Mouse (Mus musculus): ENCODE measurements around the gene Nup210l. TPM values are rescaled to one million over a fixed set of nuclear protein-coding genes. Genes with fewer than 3 reads are reported as not detected.
"Not testable (repeated sequence)": the region's sequence is repeated elsewhere in the genome, so short reads cannot be mapped to it uniquely, and the experiment has no call there.

The Nup210l gene
- polyA plus RNA-seq, 1 experiment from 2014 or later: 0.46 TPM

GRCm38 (mm10) chr3:90241669-90242358 is 137.9 kb downstream of the Nup210l start:
- Histone ChIP-seq H3K4me2 (replicated peaks) (no peak overlapping the region), H3K36me3 (no peaks in the 10 kb centered on the region), H3K4me3 (no peak overlapping the region), H3K4me1 (peaks cover 14% of the 10 kb centered on the region), H3K9ac (no peak overlapping the region), H3K27ac (no peak overlapping the region), H3K27me3 (replicated peaks) (no peaks in the 10 kb centered on the region), H3K9me3 (no peaks in the 10 kb centered on the region)
- WGBS: 89% methylated on average over 10 of the region's 10 CpGs
- ATAC-seq (ENCODE audit: low FRiP score, low read depth): no peak

GRCm38 (mm10) chr3:90242984-90243775 is 139.2 kb downstream of the Nup210l start, which contains the start of gene Creb3l4:
Creb3l4 (minus strand) TSS chr3:90243512.
- no peak within 1 kb of the TSS for H3K27ac ChIP-seq
- H3K4me1 ChIP-seq: peaks cover 14% of the 10 kb centered on the region
- ATAC-seq (ENCODE audit: low FRiP score, low read depth): peak; percentile 69
- H3K4me2 ChIP-seq (replicated peaks): peak within 1 kb of the TSS; percentile 72
- peak within 1 kb of the TSS; percentile 32 for H3K4me3 ChIP-seq
- 3% methylated on average over 19 of the region's 19 CpGs for WGBS
- H3K9me3 ChIP-seq: no peaks in the 10 kb centered on the region
- H3K9ac ChIP-seq: peak within 1 kb of the TSS; percentile 44
- no peaks in the 10 kb centered on the region for H3K36me3 ChIP-seq
- H3K27me3 ChIP-seq (replicated peaks): no peaks in the 10 kb centered on the region

GRCm38 (mm10) chr3:90245406-90245805 is 141.5 kb downstream of the Nup210l start:
- no peaks in the 10 kb centered on the region for H3K9me3 ChIP-seq
- H3K9ac ChIP-seq: no peak overlapping the region
- WGBS: 74% methylated on average over 2 of the region's 2 CpGs
- H3K4me2 ChIP-seq (replicated peaks): no peak overlapping the region
- H3K4me3 ChIP-seq: no peak overlapping the region
- no peak for ATAC-seq (ENCODE audit: low FRiP score, low read depth)
- no peak overlapping the region for H3K27ac ChIP-seq
- no peaks in the 10 kb centered on the region for H3K27me3 ChIP-seq (replicated peaks)
- peaks cover 23% of the 10 kb centered on the region for H3K4me1 ChIP-seq
- peaks cover under 1% of the 10 kb centered on the region; the same call in 1 of the 2 replicates for H3K36me3 ChIP-seq

- Histone ChIP-seq H3K4me3 (peak overlapping the region; percentile 64), H3K36me3 (peaks cover 13% of the 10 kb centered on the region), H3K27ac (peak overlapping the region; percentile 59), H3K4me2 (replicated peaks) (peak overlapping the region; percentile 76), H3K27me3 (replicated peaks) (no peaks in the 10 kb centered on the region), H3K9ac (peak overlapping the region; percentile 47), H3K9me3 (no peaks in the 10 kb centered on the region), H3K4me1 (peaks cover 22% of the 10 kb centered on the region)
- ATAC-seq (ENCODE audit: low FRiP score, low read depth): peak; percentile 21
- under 1% methylated on average over 3 of the region's 3 CpGs for WGBS
Measured at GRCm38 (mm10) chr3:90247630-90247959, 143.7 kb downstream of the Nup210l start.

- Histone ChIP-seq H3K9me3 (no peaks in the 10 kb centered on the region), H3K4me2 (replicated peaks) (peak within 1 kb of the TSS; percentile 76), H3K4me1 (peaks cover 17% of the 10 kb centered on the region), H3K9ac (peak within 1 kb of the TSS; percentile 72), H3K27me3 (replicated peaks) (no peaks in the 10 kb centered on the region), H3K27ac (peak within 1 kb of the TSS; percentile 59), H3K36me3 (peaks cover 13% of the 10 kb centered on the region), H3K4me3 (peak within 1 kb of the TSS; percentile 64)
- WGBS: under 1% methylated on average over 44 of the region's 44 CpGs
- ATAC-seq (ENCODE audit: low FRiP score, low read depth): peak; percentile 94
Measured at GRCm38 (mm10) chr3:90247960-90248745, 144.2 kb downstream of the Nup210l start, which contains the start of gene Slc39a1. Slc39a1 (plus strand) TSS chr3:90248172.

GRCm38 (mm10) chr3:90248746-90249100 is 144.8 kb downstream of the Nup210l start:
- H3K9me3 ChIP-seq: no peaks in the 10 kb centered on the region
- H3K9ac ChIP-seq: peak overlapping the region; percentile 72
- H3K27ac ChIP-seq: no peak overlapping the region
- H3K36me3 ChIP-seq: peaks cover 13% of the 10 kb centered on the region
- no peak for ATAC-seq (ENCODE audit: low FRiP score, low read depth)
- H3K4me2 ChIP-seq (replicated peaks): peak overlapping the region; percentile 76
- peak overlapping the region; percentile 64 for H3K4me3 ChIP-seq
- H3K27me3 ChIP-seq (replicated peaks): no peaks in the 10 kb centered on the region
- H3K4me1 ChIP-seq: peaks cover 11% of the 10 kb centered on the region
- WGBS: 10% methylated on average over 10 of the region's 10 CpGs

GRCm38 (mm10) chr3:90250791-90251190 is 146.9 kb downstream of the Nup210l start:
- ATAC-seq (ENCODE audit: low FRiP score, low read depth): no peak
- Histone ChIP-seq H3K4me2 (replicated peaks) (no peak overlapping the region), H3K27ac (no peak overlapping the region), H3K4me1 (peaks cover 18% of the 10 kb centered on the region), H3K9me3 (no peaks in the 10 kb centered on the region), H3K4me3 (no peak overlapping the region), H3K36me3 (peaks cover 13% of the 10 kb centered on the region), H3K27me3 (replicated peaks) (no peaks in the 10 kb centered on the region), H3K9ac (no peak overlapping the region)
- 88% methylated on average over 6 of the region's 6 CpGs for WGBS

- not testable (repeated sequence) for H3K9me3 ChIP-seq; H3K4me3 ChIP-seq; H3K4me2 ChIP-seq (replicated peaks); H3K9ac ChIP-seq; H3K27me3 ChIP-seq (replicated peaks); H3K27ac ChIP-seq; ATAC-seq (ENCODE audit: low FRiP score, low read depth)
- Histone ChIP-seq H3K36me3 (peaks cover 13% of the 10 kb centered on the region), H3K4me1 (peaks cover 23% of the 10 kb centered on the region)
- WGBS: 98% methylated on average over 10 of the region's 12 CpGs
Measured at GRCm38 (mm10) chr3:90251731-90252226, 147.8 kb downstream of the Nup210l start.

- not testable (repeated sequence) for H3K27me3 ChIP-seq (replicated peaks); ATAC-seq (ENCODE audit: low FRiP score, low read depth); H3K9ac ChIP-seq; H3K9me3 ChIP-seq; H3K27ac ChIP-seq; H3K4me2 ChIP-seq (replicated peaks); H3K4me3 ChIP-seq
- 91% methylated on average over 2 of the region's 2 CpGs for WGBS
- H3K36me3 ChIP-seq: peaks cover 17% of the 10 kb centered on the region
- H3K4me1 ChIP-seq: peaks cover 23% of the 10 kb centered on the region
Measured at GRCm38 (mm10) chr3:90252659-90253058, 148.7 kb downstream of the Nup210l start.

- H3K9me3 ChIP-seq; H3K27ac ChIP-seq; H3K9ac ChIP-seq; ATAC-seq (ENCODE audit: low FRiP score, low read depth); H3K4me3 ChIP-seq; H3K27me3 ChIP-seq (replicated peaks): not testable (repeated sequence)
- Histone ChIP-seq H3K36me3 (peaks cover 20% of the 10 kb centered on the region), H3K4me1 (peaks cover 23% of the 10 kb centered on the region), H3K4me2 (replicated peaks) (peak overlapping the region; percentile 83)
- WGBS: 85% methylated on average over 1 of the region's 1 CpGs
Measured at GRCm38 (mm10) chr3:90253174-90253573, 149.2 kb downstream of the Nup210l start.

- Histone ChIP-seq H3K4me3 (peak within 1 kb of the TSS; percentile 88), H3K9me3 (no peaks in the 10 kb centered on the region), H3K9ac (peak within 1 kb of the TSS; percentile 88), H3K4me1 (peaks cover 19% of the 10 kb centered on the region), H3K27ac (peak within 1 kb of the TSS; percentile 53; the same call in 1 of the 2 replicates), H3K36me3 (peaks cover 26% of the 10 kb centered on the region), H3K4me2 (replicated peaks) (peak within 1 kb of the TSS; percentile 83), H3K27me3 (replicated peaks) (no peaks in the 10 kb centered on the region)
- ATAC-seq (ENCODE audit: low FRiP score, low read depth): peak; percentile 97
- WGBS: 2% methylated on average over 40 of the region's 40 CpGs
Measured at GRCm38 (mm10) chr3:90253653-90254418, 149.9 kb downstream of the Nup210l start, which contains the start of gene Crtc2. Crtc2 (plus strand) TSS chr3:90254163.

All from neural tube, embryonic 12.5 days (tissue).